Comparison of ENCODE assay signal across 11 mouse cellular contexts in the genomic region with DNA sequence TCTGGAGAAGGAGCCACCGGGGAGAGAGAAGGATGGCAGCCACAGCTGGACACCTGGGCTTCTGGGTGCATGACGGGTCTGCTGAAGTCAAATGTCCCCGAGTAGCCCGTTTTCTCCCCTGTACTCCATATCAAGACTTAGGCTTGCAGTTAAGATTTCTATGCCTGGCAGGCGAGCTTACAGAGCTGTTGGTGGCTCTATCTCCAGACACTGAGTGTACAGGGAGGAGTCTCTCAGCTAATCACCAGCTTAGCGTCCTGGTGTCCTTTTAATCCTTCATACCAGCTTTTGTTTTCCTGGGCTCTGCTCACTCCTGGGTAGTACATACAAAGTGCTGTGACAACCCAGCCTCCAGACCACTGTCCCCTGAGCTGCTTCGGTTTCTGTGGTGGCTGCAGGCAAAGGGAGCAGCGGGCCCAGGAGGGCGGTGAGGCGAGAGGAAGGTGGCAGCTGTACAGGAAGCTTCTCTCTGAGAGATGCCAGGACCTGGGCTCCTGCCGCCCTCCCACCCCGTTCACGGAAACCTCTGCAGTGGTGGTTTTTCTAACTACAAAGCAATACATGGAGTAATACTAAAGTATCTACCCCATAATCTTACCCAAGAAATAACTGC.
DNase-seq lines count a peak whose midpoint lies in the region; ATAC-seq and TF ChIP-seq lines count a peak whose summit lies in the region.
"Had no signal": no experiment of that assay in that cellular context is flagged by ENCODE, and none has a peak within 500 bp of the region (broad histone marks: within the 10 kb centered on the region; RNA-seq: fewer than 3 reads in every experiment).

No protein-coding gene starts in this region.

- WGBS in heart, embryonic 11.5 days (ENCODE audit: insufficient replicate concordance) = 49% methylated on average over 13 of the region's 13 CpGs
- 15% methylated on average over 13 of the region's 13 CpGs for WGBS in thymus, adult 2 months
- 49% methylated on average over 13 of the region's 13 CpGs for WGBS in liver, postnatal 0 days (ENCODE audit: insufficient replicate concordance)
- WGBS in hindbrain, embryonic 11.5 days = 75% methylated on average over 13 of the region's 13 CpGs
- 40% methylated on average over 13 of the region's 13 CpGs for WGBS in forebrain, embryonic 13.5 days

- DNase-seq in heart, postnatal 10 days = no peak
- DNase-seq in thymus, adult 2 months = peak; percentile 40
- no peak for DNase-seq in thymus, adult 18-20 months
- DNase-seq in liver, postnatal 0 days = no peak
- no peak for DNase-seq in right cerebral cortex, adult 2 months (ENCODE audit: low spot score in 2 of 2)
- no peak for DNase-seq in hindbrain, embryonic 11.5 days (ENCODE audit: low spot score)
- DNase-seq: kidney, postnatal 36 days had no signal

- H3K9me3 ChIP-seq in heart, embryonic 11.5 days (replicated peaks; ENCODE audit: control insufficient read depth, low read length) = no peaks in the 10 kb centered on the region
- H3K9me3 ChIP-seq in liver, postnatal 0 days (ENCODE audit: low read length) = no peaks in the 10 kb centered on the region
- no peaks in the 10 kb centered on the region for H3K9me3 ChIP-seq in hindbrain, embryonic 11.5 days (ENCODE audit: control insufficient read depth, low read length)
- H3K9me3 ChIP-seq in forebrain, embryonic 13.5 days (replicated peaks) = no peaks in the 10 kb centered on the region
- H3K9me3 ChIP-seq: midbrain, embryonic 12.5 days had no signal

- H3K4me3 ChIP-seq in heart, embryonic 11.5 days (ENCODE audit: low read depth, low read length) = no peak overlapping the region
- no peak overlapping the region for H3K4me3 ChIP-seq in thymus, adult 2 months (ENCODE audit: control insufficient read depth, insufficient read depth, low read length)
- no peak overlapping the region for H3K4me3 ChIP-seq in liver, postnatal 0 days (ENCODE audit: low read depth, low read length)
- no peak overlapping the region for H3K4me3 ChIP-seq in hindbrain, embryonic 11.5 days (ENCODE audit: low read depth, low read length)
- H3K4me3 ChIP-seq in forebrain, embryonic 13.5 days = no peak overlapping the region
- H3K4me3 ChIP-seq: midbrain, embryonic 12.5 days had no signal

- no peak for TF ChIP-seq EP300 in liver, postnatal 0 days (IDR thresholded peaks at IDR 0.05; ENCODE audit: low read depth)

- H3K27ac ChIP-seq in heart, embryonic 11.5 days (ENCODE audit: low read depth, low read length) = peak overlapping the region; percentile 73
- no peak overlapping the region; the same call in 1 of the 2 replicates for H3K27ac ChIP-seq in thymus, adult 2 months (ENCODE audit: control insufficient read depth, insufficient read depth, low read length)
- no peak overlapping the region for H3K27ac ChIP-seq in liver, postnatal 0 days (ENCODE audit: low read depth)
- no peak overlapping the region for H3K27ac ChIP-seq in hindbrain, embryonic 11.5 days (ENCODE audit: low read depth, low read length)
- no peak overlapping the region for H3K27ac ChIP-seq in forebrain, embryonic 13.5 days
- H3K27ac ChIP-seq: midbrain, embryonic 12.5 days had no signal

- intact Hi-C loops in heart, postnatal 10 days (cut with DNase I) = no loop called here

- no peak for ATAC-seq in heart, embryonic 11.5 days (replicated peaks; ENCODE audit: insufficient number of reproducible peaks, low FRiP score, low TSS enrichment)
- ATAC-seq in liver, postnatal 0 days = peak; percentile 48; the same call in 1 of the 2 replicates
- no peak for ATAC-seq in hindbrain, embryonic 11.5 days (ENCODE audit: low FRiP score)
- ATAC-seq in forebrain, embryonic 13.5 days = no peak
- ATAC-seq: CD4-positive, CD25-positive, alpha-beta regulatory T cell, adult 4 months had no signal

- peaks cover 4% of the 10 kb centered on the region; the same call in 1 of the 2 replicates for H3K36me3 ChIP-seq in heart, embryonic 11.5 days (ENCODE audit: control insufficient read depth, insufficient read depth, low read length)
- peaks cover 14% of the 10 kb centered on the region for H3K36me3 ChIP-seq in thymus, adult 2 months (ENCODE audit: control insufficient read depth, insufficient read depth, low read length)
- no peaks in the 10 kb centered on the region for H3K36me3 ChIP-seq in liver, postnatal 0 days (replicated peaks; ENCODE audit: insufficient read depth, low read length)
- no peaks in the 10 kb centered on the region for H3K36me3 ChIP-seq in hindbrain, embryonic 11.5 days (ENCODE audit: control insufficient read depth, insufficient read depth, low read length)
- peaks cover 27% of the 10 kb centered on the region for H3K36me3 ChIP-seq in forebrain, embryonic 13.5 days (ENCODE audit: poor library complexity, severe bottlenecking)

- no peak overlapping the region; the same call in 1 of the 2 replicates for H3K4me2 ChIP-seq in heart, embryonic 11.5 days
- no peak overlapping the region for H3K4me2 ChIP-seq in liver, postnatal 0 days (ENCODE audit: low read depth, low read length)
- no peak overlapping the region for H3K4me2 ChIP-seq in hindbrain, embryonic 11.5 days (replicated peaks; ENCODE audit: low read depth, low read length)
- H3K4me2 ChIP-seq in forebrain, embryonic 13.5 days = no peak overlapping the region
- H3K4me2 ChIP-seq: midbrain, embryonic 12.5 days had no signal

- no peak for TF ChIP-seq CTCF in thymus, adult 2 months (IDR thresholded peaks at IDR 0.05; ENCODE audit: borderline replicate concordance, control insufficient read depth, extremely low read depth, insufficient read depth, low read length, poor library complexity)
- TF ChIP-seq CTCF in liver, postnatal 0 days (IDR thresholded peaks at IDR 0.05; ENCODE audit: low read depth) = no peak

- no peak overlapping the region for H3K9ac ChIP-seq in heart, embryonic 11.5 days (ENCODE audit: low read depth, low read length)
- H3K9ac ChIP-seq in liver, postnatal 0 days (replicated peaks) = no peak overlapping the region
- H3K9ac ChIP-seq in hindbrain, embryonic 11.5 days (ENCODE audit: low read depth, low read length) = no peak overlapping the region
- no peak overlapping the region for H3K9ac ChIP-seq in forebrain, embryonic 13.5 days
- H3K9ac ChIP-seq: midbrain, embryonic 12.5 days had no signal

- peaks cover 14% of the 10 kb centered on the region for H3K4me1 ChIP-seq in heart, embryonic 11.5 days (ENCODE audit: control insufficient read depth, insufficient read depth, low read length)
- peaks cover 8% of the 10 kb centered on the region for H3K4me1 ChIP-seq in thymus, adult 2 months (replicated peaks; ENCODE audit: control insufficient read depth, insufficient read depth, low read length)
- peaks cover 6% of the 10 kb centered on the region; the same call in 1 of the 2 replicates for H3K4me1 ChIP-seq in liver, postnatal 0 days (ENCODE audit: insufficient read depth)
- H3K4me1 ChIP-seq in hindbrain, embryonic 11.5 days (replicated peaks; ENCODE audit: control insufficient read depth, insufficient read depth, low read length) = no peaks in the 10 kb centered on the region; the same call in 1 of the 2 replicates
- no peaks in the 10 kb centered on the region for H3K4me1 ChIP-seq in forebrain, embryonic 13.5 days

- TF ChIP-seq POLR2A in thymus, adult 2 months (IDR thresholded peaks at IDR 0.05; ENCODE audit: control insufficient read depth, extremely low read depth, insufficient read depth, low read length, poor library complexity) = no peak

- no peaks in the 10 kb centered on the region for H3K27me3 ChIP-seq in heart, embryonic 11.5 days (ENCODE audit: control insufficient read depth, insufficient read depth, low read length)
- H3K27me3 ChIP-seq in thymus, adult 2 months (ENCODE audit: control insufficient read depth, insufficient read depth, low read length) = no peaks in the 10 kb centered on the region
- no peaks in the 10 kb centered on the region for H3K27me3 ChIP-seq in liver, postnatal 0 days (ENCODE audit: insufficient read depth, low read length)
- H3K27me3 ChIP-seq in hindbrain, embryonic 11.5 days (ENCODE audit: control insufficient read depth, insufficient read depth, low read length) = no peaks in the 10 kb centered on the region
- no peaks in the 10 kb centered on the region for H3K27me3 ChIP-seq in forebrain, embryonic 13.5 days
- H3K27me3 ChIP-seq: midbrain, embryonic 12.5 days had no signal
